ENCODE assay signal across 7 mouse cellular contexts in genomic region chr9:83893073-83893472, GRCm38 (mm10).
"Had no signal": no experiment of that assay in that cellular context is flagged by ENCODE, and none has a peak within 500 bp of the region (broad histone marks: within the 10 kb centered on the region; RNA-seq: fewer than 3 reads in every experiment).

No protein-coding gene starts in this region.

- DNase-seq: kidney, adult 18-20 months; kidney, postnatal 10 days; liver, embryonic 13.5 days; midbrain, embryonic 14.5 days; right cerebral cortex, postnatal 14 days; thymus, postnatal 14 days had no signal

- ATAC-seq: intestine, embryonic 15.5 days had no signal
